Comparison of ENCODE assay signal across 18 mouse cellular contexts in the genomic region with DNA sequence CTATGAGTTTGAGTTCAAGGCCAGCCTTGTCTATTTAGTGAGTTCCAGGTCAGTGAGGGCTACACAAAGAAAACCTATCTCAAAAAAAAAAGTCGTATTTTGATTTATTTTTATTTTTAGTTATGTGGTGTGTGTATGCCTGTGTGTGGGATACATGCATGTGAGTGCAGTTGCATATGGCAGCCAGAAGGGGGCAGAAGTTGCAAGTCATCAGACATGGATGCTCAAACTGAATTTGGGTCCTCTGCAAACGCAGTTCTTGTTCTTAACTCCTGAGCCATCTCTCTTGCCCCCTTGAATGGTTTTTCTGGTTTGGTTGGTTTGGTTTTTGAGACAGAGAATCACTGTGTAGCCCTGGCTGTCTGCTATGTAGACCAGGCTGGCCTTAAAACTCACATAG. TPM values are rescaled to one million over a fixed set of nuclear protein-coding genes. Genes with fewer than 3 reads are reported as not detected.
DNase-seq lines count a peak whose midpoint lies in the region; ATAC-seq and TF ChIP-seq lines count a peak whose summit lies in the region.
"Had no signal": no experiment of that assay in that cellular context is flagged by ENCODE, and none has a peak within 500 bp of the region (broad histone marks: within the 10 kb centered on the region; RNA-seq: fewer than 3 reads in every experiment).

No protein-coding gene starts in this region.

- ATAC-seq in hindbrain, embryonic 15.5 days (ENCODE audit: low FRiP score, low read depth): no peak
- ATAC-seq in hindbrain, embryonic 11.5 days (ENCODE audit: low FRiP score): no peak
- no peak for ATAC-seq in midbrain, postnatal 0 days (ENCODE audit: low FRiP score)
- ATAC-seq in midbrain, embryonic 16.5 days: no peak
- ATAC-seq in liver, postnatal 0 days: no peak
- ATAC-seq in activated CD4-positive, CD25-positive, alpha-beta regulatory T cell, adult 4 months: no peak

- H3K4me3 ChIP-seq in hindbrain, embryonic 15.5 days: no peak overlapping the region
- no peak overlapping the region for H3K4me3 ChIP-seq in hindbrain, embryonic 11.5 days (ENCODE audit: low read depth, low read length)
- H3K4me3 ChIP-seq in midbrain, postnatal 0 days (ENCODE audit: low read depth, low read length): no peak overlapping the region
- H3K4me3 ChIP-seq in midbrain, embryonic 16.5 days (ENCODE audit: low read depth, low read length): no peak overlapping the region
- no peak overlapping the region for H3K4me3 ChIP-seq in liver, postnatal 0 days (ENCODE audit: low read depth, low read length)
- H3K4me3 ChIP-seq: lung, embryonic 15.5 days; myocyte had no signal

- no peak for DNase-seq in hindbrain, embryonic 11.5 days (ENCODE audit: low spot score)
- DNase-seq in midbrain, postnatal 0 days (ENCODE audit: low spot score): no peak
- no peak for DNase-seq in brain, embryonic 14.5 days (ENCODE audit: low read depth)
- no peak for DNase-seq in liver, postnatal 0 days
- DNase-seq in yolk sac, embryonic 10.5 days (ENCODE audit: low spot score): no peak
- DNase-seq: cerebellum, adult 9-10 months; kidney, adult 18-20 months; thymus, adult 18-20 months had no signal

- peak overlapping the region; percentile 72; the same call in 1 of the 2 replicates for H3K27ac ChIP-seq in hindbrain, embryonic 15.5 days (replicated peaks)
- H3K27ac ChIP-seq in hindbrain, embryonic 11.5 days (ENCODE audit: low read depth, low read length): no peak overlapping the region
- no peak overlapping the region for H3K27ac ChIP-seq in midbrain, postnatal 0 days (ENCODE audit: low read depth, low read length)
- H3K27ac ChIP-seq in midbrain, embryonic 16.5 days (ENCODE audit: low read length): no peak overlapping the region; the same call in 1 of the 2 replicates
- no peak overlapping the region for H3K27ac ChIP-seq in liver, postnatal 0 days (ENCODE audit: low read depth)

- WGBS in hindbrain, embryonic 15.5 days: 94% methylated on average over 2 of the region's 2 CpGs
- WGBS in hindbrain, embryonic 11.5 days: 86% methylated on average over 2 of the region's 2 CpGs
- 93% methylated on average over 2 of the region's 2 CpGs for WGBS in midbrain, postnatal 0 days
- 87% methylated on average over 2 of the region's 2 CpGs for WGBS in midbrain, embryonic 16.5 days
- WGBS in liver, postnatal 0 days (ENCODE audit: insufficient replicate concordance): 75% methylated on average over 2 of the region's 2 CpGs

- H3K4me2 ChIP-seq in hindbrain, embryonic 15.5 days: no peak overlapping the region
- H3K4me2 ChIP-seq in hindbrain, embryonic 11.5 days (replicated peaks; ENCODE audit: low read depth, low read length): no peak overlapping the region
- H3K4me2 ChIP-seq in midbrain, postnatal 0 days (ENCODE audit: low read depth, low read length, poor library complexity, severe bottlenecking): no peak overlapping the region
- H3K4me2 ChIP-seq in midbrain, embryonic 16.5 days (ENCODE audit: low read length): no peak overlapping the region
- H3K4me2 ChIP-seq in liver, postnatal 0 days (ENCODE audit: low read depth, low read length): no peak overlapping the region
- H3K4me2 ChIP-seq: lung, embryonic 15.5 days had no signal

- TF ChIP-seq CTCF in midbrain, postnatal 0 days (IDR thresholded peaks at IDR 0.05): peak; percentile 47
- peak; percentile 51; the same call in 1 of the 2 replicates for TF ChIP-seq CTCF in brain, embryonic 14.5 days (IDR thresholded peaks at IDR 0.05; ENCODE audit: borderline replicate concordance, extremely low read depth, insufficient read depth, insufficient read length)
- peak; percentile 58 for TF ChIP-seq CTCF in liver, postnatal 0 days (IDR thresholded peaks at IDR 0.05; ENCODE audit: low read depth)

- no peaks in the 10 kb centered on the region for H3K27me3 ChIP-seq in hindbrain, embryonic 15.5 days
- H3K27me3 ChIP-seq in hindbrain, embryonic 11.5 days (ENCODE audit: control insufficient read depth, insufficient read depth, low read length): no peaks in the 10 kb centered on the region
- no peaks in the 10 kb centered on the region for H3K27me3 ChIP-seq in midbrain, postnatal 0 days (ENCODE audit: insufficient read depth, low read length)
- no peaks in the 10 kb centered on the region for H3K27me3 ChIP-seq in midbrain, embryonic 16.5 days (ENCODE audit: control insufficient read depth, insufficient read depth, low read depth, low read length)
- H3K27me3 ChIP-seq in liver, postnatal 0 days (ENCODE audit: insufficient read depth, low read length): peaks cover 2% of the 10 kb centered on the region; the same call in 1 of the 2 replicates
- H3K27me3 ChIP-seq: lung, embryonic 15.5 days had no signal

- H3K36me3 ChIP-seq in hindbrain, embryonic 15.5 days: no peaks in the 10 kb centered on the region
- no peaks in the 10 kb centered on the region for H3K36me3 ChIP-seq in hindbrain, embryonic 11.5 days (ENCODE audit: control insufficient read depth, insufficient read depth, low read length)
- no peaks in the 10 kb centered on the region for H3K36me3 ChIP-seq in midbrain, postnatal 0 days (ENCODE audit: insufficient read depth, low read length)
- no peaks in the 10 kb centered on the region for H3K36me3 ChIP-seq in midbrain, embryonic 16.5 days (ENCODE audit: control insufficient read depth, insufficient read depth, low read length)
- no peaks in the 10 kb centered on the region for H3K36me3 ChIP-seq in liver, postnatal 0 days (replicated peaks; ENCODE audit: insufficient read depth, low read length)
- H3K36me3 ChIP-seq: lung, embryonic 15.5 days had no signal

- H3K4me1 ChIP-seq in hindbrain, embryonic 15.5 days (replicated peaks): peaks cover 17% of the 10 kb centered on the region
- H3K4me1 ChIP-seq in hindbrain, embryonic 11.5 days (replicated peaks; ENCODE audit: control insufficient read depth, insufficient read depth, low read length): no peaks in the 10 kb centered on the region
- no peaks in the 10 kb centered on the region for H3K4me1 ChIP-seq in midbrain, postnatal 0 days (ENCODE audit: insufficient read depth, low read length)
- H3K4me1 ChIP-seq in midbrain, embryonic 16.5 days (ENCODE audit: control insufficient read depth, insufficient read depth, low read length): peaks cover 10% of the 10 kb centered on the region
- no peaks in the 10 kb centered on the region for H3K4me1 ChIP-seq in liver, postnatal 0 days (ENCODE audit: insufficient read depth)

- no peak for TF ChIP-seq EP300 in liver, postnatal 0 days (IDR thresholded peaks at IDR 0.05; ENCODE audit: low read depth)

- no peak for TF ChIP-seq POLR2A in brain, embryonic 14.5 days (IDR thresholded peaks at IDR 0.05; ENCODE audit: borderline replicate concordance, extremely low read depth, insufficient read depth, insufficient read length, poor library complexity, severe bottlenecking)

- no peaks in the 10 kb centered on the region for H3K9me3 ChIP-seq in hindbrain, embryonic 15.5 days
- H3K9me3 ChIP-seq in hindbrain, embryonic 11.5 days (ENCODE audit: control insufficient read depth, low read length): no peaks in the 10 kb centered on the region
- no peaks in the 10 kb centered on the region for H3K9me3 ChIP-seq in midbrain, postnatal 0 days (ENCODE audit: low read length)
- H3K9me3 ChIP-seq in midbrain, embryonic 16.5 days (replicated peaks; ENCODE audit: control insufficient read depth, low read length, poor library complexity, severe bottlenecking): no peaks in the 10 kb centered on the region
- no peaks in the 10 kb centered on the region for H3K9me3 ChIP-seq in liver, postnatal 0 days (ENCODE audit: low read length)
- H3K9me3 ChIP-seq: lung, embryonic 15.5 days had no signal

- no peak overlapping the region for H3K9ac ChIP-seq in hindbrain, embryonic 15.5 days
- no peak overlapping the region for H3K9ac ChIP-seq in hindbrain, embryonic 11.5 days (ENCODE audit: low read depth, low read length)
- H3K9ac ChIP-seq in midbrain, postnatal 0 days (replicated peaks; ENCODE audit: low read length, poor library complexity, severe bottlenecking): no peak overlapping the region
- no peak overlapping the region for H3K9ac ChIP-seq in midbrain, embryonic 16.5 days (ENCODE audit: low read depth, low read length)
- no peak overlapping the region for H3K9ac ChIP-seq in liver, postnatal 0 days (replicated peaks)
- H3K9ac ChIP-seq: lung, embryonic 15.5 days had no signal

RNA-seq across cellular contexts. Expression of a gene that starts 21.4 kb away (rescaled TPM):
- polyA plus RNA-seq in hindbrain, embryonic 15.5 days (2015; fragmentation: Nextera tagmentation; extraction: Ambion mirVana): not detected in 2 replicates
- polyA plus RNA-seq in hindbrain, embryonic 11.5 days (2014; fragmentation: Nextera tagmentation; extraction: Ambion mirVana): not detected in 2 replicates
- not detected in 2 replicates for total RNA-seq in midbrain, postnatal 0 days (2014; rRNA removed)
- not detected in 2 replicates for polyA plus RNA-seq in midbrain, postnatal 0 days (2015; fragmentation: Nextera tagmentation; extraction: Ambion mirVana)
- not detected in 2 replicates for polyA plus RNA-seq in midbrain, embryonic 16.5 days (2015; fragmentation: Nextera tagmentation; extraction: Ambion mirVana)
- not detected in 2 replicates for polyA plus RNA-seq in brain, embryonic 14.5 days (2012; rRNA removed)
- polyA plus RNA-seq in liver, postnatal 0 days (2015; fragmentation: Nextera tagmentation; extraction: Ambion mirVana): not detected in 2 replicates
- 1 to 10 TPM in 1 of 2 experiments, not detected in 1; 1.4 TPM for polyA plus RNA-seq in activated CD4-positive, CD25-positive, alpha-beta regulatory T cell, adult 4 months (2017; shearing (Covaris generic))
- total RNA-seq: granulocyte monocyte progenitor cell, adult 5-6 weeks; left cerebral cortex, postnatal 36 days had no signal
- polyA plus RNA-seq: embryonic facial prominence, embryonic 11.5 days; heart, postnatal 0 days; lung, embryonic 15.5 days; myocyte; spleen, adult 2 months had no signal

RNA-seq across cellular contexts. Expression of a gene that starts 42.5 kb away (rescaled TPM):
- polyA plus RNA-seq in hindbrain, embryonic 15.5 days (2015; fragmentation: Nextera tagmentation; extraction: Ambion mirVana): 26.9 and 29.4 TPM in 2 replicates
- polyA plus RNA-seq in hindbrain, embryonic 11.5 days (2014; fragmentation: Nextera tagmentation; extraction: Ambion mirVana): 61.8 and 76.6 TPM in 2 replicates
- 132 and 160 TPM in 2 replicates for total RNA-seq in midbrain, postnatal 0 days (2014; rRNA removed)
- 18.4 and 19.3 TPM in 2 replicates for polyA plus RNA-seq in midbrain, postnatal 0 days (2015; fragmentation: Nextera tagmentation; extraction: Ambion mirVana)
- 24.0 and 27.3 TPM in 2 replicates for polyA plus RNA-seq in midbrain, embryonic 16.5 days (2015; fragmentation: Nextera tagmentation; extraction: Ambion mirVana)
- polyA plus RNA-seq in brain, embryonic 14.5 days (2012; rRNA removed): 253 and 290 TPM in 2 replicates
- 10.0 and 12.1 TPM in 2 replicates for polyA plus RNA-seq in liver, postnatal 0 days (2015; fragmentation: Nextera tagmentation; extraction: Ambion mirVana)
- polyA plus RNA-seq in activated CD4-positive, CD25-positive, alpha-beta regulatory T cell, adult 4 months (2017; shearing (Covaris generic)): 10 to 100 TPM; 10.4 to 19.3 TPM

RNA-seq across cellular contexts. Expression of a gene that starts 42.8 kb away (rescaled TPM):
- 0.99 and 1.2 TPM in 2 replicates for polyA plus RNA-seq in hindbrain, embryonic 15.5 days (2015; fragmentation: Nextera tagmentation; extraction: Ambion mirVana)
- 0.99 and 1.3 TPM in 2 replicates for polyA plus RNA-seq in hindbrain, embryonic 11.5 days (2014; fragmentation: Nextera tagmentation; extraction: Ambion mirVana)
- total RNA-seq in midbrain, postnatal 0 days (2014; rRNA removed): 5.9 TPM in 1 of 2 replicates, not detected in the other
- 1.1 and 2.3 TPM in 2 replicates for polyA plus RNA-seq in midbrain, postnatal 0 days (2015; fragmentation: Nextera tagmentation; extraction: Ambion mirVana)
- 0.54 and 1.5 TPM in 2 replicates for polyA plus RNA-seq in midbrain, embryonic 16.5 days (2015; fragmentation: Nextera tagmentation; extraction: Ambion mirVana)
- polyA plus RNA-seq in brain, embryonic 14.5 days (2012; rRNA removed): 4.1 and 6.5 TPM in 2 replicates
- polyA plus RNA-seq in liver, postnatal 0 days (2015; fragmentation: Nextera tagmentation; extraction: Ambion mirVana): 0.31 TPM in 1 of 2 replicates, not detected in the other
- not detected for polyA plus RNA-seq in activated CD4-positive, CD25-positive, alpha-beta regulatory T cell, adult 4 months (2017; shearing (Covaris generic))
- total RNA-seq: granulocyte monocyte progenitor cell, adult 5-6 weeks; left cerebral cortex, postnatal 36 days had no signal
- polyA plus RNA-seq: heart, postnatal 0 days; lung, embryonic 15.5 days; myocyte; spleen, adult 2 months had no signal
